Mouse (Mus musculus): ENCODE measurements around the gene Fam221b.

Fam221b gene

DNA sequence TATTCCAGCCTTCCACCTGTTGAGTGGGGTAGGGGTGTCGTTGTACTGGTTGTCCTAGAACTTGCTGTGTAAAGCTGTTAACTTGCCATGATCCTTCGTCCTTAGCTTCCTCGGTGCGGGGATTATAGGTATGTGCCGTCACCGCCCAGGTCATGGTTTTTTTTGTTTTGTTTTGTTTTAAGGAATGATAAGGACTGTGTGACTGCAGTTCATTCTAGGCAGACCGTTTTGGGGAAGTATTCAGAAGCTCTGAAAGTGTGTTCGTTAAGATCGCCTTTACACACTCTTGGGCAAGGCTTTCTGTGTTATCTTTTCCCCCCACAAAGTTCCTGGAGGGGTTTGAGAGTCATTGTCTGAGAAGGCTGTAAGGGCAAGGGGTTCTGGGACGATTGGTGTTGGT is 56.4 kb downstream of the Fam221b start:
- no peak for DNase-seq
